Mouse (Mus musculus): ENCODE results near the gene Zfp369. TPM values are rescaled to one million over a fixed set of nuclear protein-coding genes. Genes with fewer than 3 reads are reported as not detected.

The Zfp369 gene
- polyA plus RNA-seq, 1 experiment from 2014 or later: 13.2 TPM

Other genes with a start within 250 kb of the Zfp369 start
- not detected in 2 replicates for gene Spata31d1c, start 245.8 kb upstream of the Zfp369 start, polyA plus RNA-seq (2015; fragmentation: Nextera tagmentation; extraction: Ambion mirVana)
- not detected in 2 replicates for gene Prss47, start 226.1 kb upstream of the Zfp369 start, polyA plus RNA-seq (2015; fragmentation: Nextera tagmentation; extraction: Ambion mirVana)
- 28.9 and 32.4 TPM in 2 replicates for gene Mfsd14b, start 165.8 kb upstream of the Zfp369 start, polyA plus RNA-seq (2015; fragmentation: Nextera tagmentation; extraction: Ambion mirVana)
- not detected in 2 replicates for gene Olfr465-ps1, start 140.7 kb upstream of the Zfp369 start, polyA plus RNA-seq (2015; fragmentation: Nextera tagmentation; extraction: Ambion mirVana)
- not detected in 2 replicates for gene Olfr466, start 128.6 kb upstream of the Zfp369 start, polyA plus RNA-seq (2015; fragmentation: Nextera tagmentation; extraction: Ambion mirVana)
- not detected in 2 replicates for gene Nlrp4f, start 72.8 kb upstream of the Zfp369 start, polyA plus RNA-seq (2015; fragmentation: Nextera tagmentation; extraction: Ambion mirVana)
- 0.43 and 0.74 TPM in 2 replicates for gene Gm10775, start 19.3 kb upstream of the Zfp369 start, polyA plus RNA-seq (2015; fragmentation: Nextera tagmentation; extraction: Ambion mirVana)
- not detected in 2 replicates for gene Gm10139, start 233.9 kb downstream of the Zfp369 start, polyA plus RNA-seq (2015; fragmentation: Nextera tagmentation; extraction: Ambion mirVana)

Data from hindbrain, embryonic 16.5 days (tissue).